Mouse (Mus musculus) liver, embryonic 14.5 days (tissue): Measurements from ENCODE around the gene Dpp6. TPM values are rescaled to one million over a fixed set of nuclear protein-coding genes. Genes with fewer than 3 reads are reported as not detected.

Source experiments
- ATAC-seq: fragments of 200-750 bp; cut with Nextera tagmentation; 2 replicates; pipeline ENCODE4 v1.8.0; 2017; ENCODE audit warnings: moderate number of reproducible peaks, mild to moderate bottlenecking, moderate library complexity; ENCODE audit not compliant: insufficient read depth
- DNase-seq, 3 experiments: peaks; one replicate each; pipeline ENCODE4 v3.0.0-alpha.2; 2012 to 2013; ENCODE audit warnings: low read depth in 3 of 3, low spot score in 3 of 3
- H3K27ac ChIP-seq: fragments of 300-500 bp; sonication (generic); 2 replicates; pipeline ENCODE4 v1.5.1; 2014; ENCODE audit warnings: moderate library complexity, mild to moderate bottlenecking, control low read depth, inconsistent platforms
- H3K27me3 ChIP-seq: fragments of 300-500 bp; sonication (generic); 2 replicates; pipeline ENCODE4 v1.6.1; 2014; ENCODE audit warnings: mild to moderate bottlenecking, low read length, moderate library complexity; ENCODE audit not compliant: control insufficient read depth, insufficient read depth
- H3K36me3 ChIP-seq: fragments of 300-500 bp; sonication (generic); replicated peaks from 2 replicates; pipeline ENCODE4 v1.6.1; 2014; ENCODE audit warnings: low read depth; ENCODE audit not compliant: control insufficient read depth, insufficient read depth
- H3K4me1 ChIP-seq, 2 experiments: fragments of 200-500 bp in 1 of 2; fragments of 300-500 bp in 1 of 2; sonication (generic) in 1 of 2; replicated peaks; 2 replicates each; pipeline ENCODE4 v1.6.1; 2012 to 2014; ENCODE audit warnings: antibody characterized with exemption in 1 of 2, inconsistent platforms in 1 of 2, low read length in 1 of 2; ENCODE audit not compliant: control insufficient read depth in 2 of 2, insufficient read depth in 2 of 2
- H3K4me2 ChIP-seq: fragments of 300-500 bp; sonication (generic); 2 replicates; pipeline ENCODE4 v1.6.1; 2014; ENCODE audit warnings: low read depth, mild to moderate bottlenecking, control low read depth, moderate library complexity
- H3K4me3 ChIP-seq, 2 experiments: fragments of 200-500 bp in 1 of 2; fragments of 300-500 bp in 1 of 2; sonication (generic) in 1 of 2; 2 replicates each; pipeline ENCODE4 v1.5.1; 2012 to 2014; ENCODE audit warnings: low read depth in 2 of 2, low read length in 2 of 2, mild to moderate bottlenecking in 2 of 2, control low read depth in 1 of 2, inconsistent platforms in 1 of 2, moderate library complexity in 1 of 2; ENCODE audit not compliant: insufficient read depth in 1 of 2
- H3K9ac ChIP-seq: fragments of 300-500 bp; sonication (generic); replicated peaks from 2 replicates; pipeline ENCODE4 v1.6.1; 2014; ENCODE audit warnings: mild to moderate bottlenecking, control low read depth, moderate library complexity
- H3K9me3 ChIP-seq: fragments of 300-500 bp; sonication (generic); 2 replicates; pipeline ENCODE4 v1.6.1; 2016; ENCODE audit warnings: low read length, mixed read lengths; ENCODE audit not compliant: control insufficient read depth
- CTCF ChIP-seq: IDR thresholded peaks from 2 replicates; pipeline ENCODE4 v1.5.1; 2016; ENCODE audit warnings: antibody characterized with exemption, low read depth, control low read depth
- EP300 ChIP-seq: IDR thresholded peaks from 2 replicates; pipeline ENCODE4 v1.6.1; 2016; ENCODE audit warnings: antibody characterized with exemption, low read depth
- WGBS: fragments of 180-500 bp; shearing (Covaris S2); extraction: QIAGEN DNeasy Blood & Tissue Kit; methylation state at CpG from one replicate; pipeline ENCODE4 v1.1.7; 2014; ENCODE audit not compliant: insufficient replicate concordance; 5-methylcytosine and 5-hydroxymethylcytosine counted together
- polyA plus RNA-seq, 2 experiments: library from polyadenylated mRNA; depleted of rRNA in 1 of 2; stranded (reverse) in 1 of 2; unstranded in 1 of 2; fragments of >200 nt; fragmentation: Nextera tagmentation in 1 of 2; extraction: Ambion mirVana in 1 of 2; gene quantifications; 2 replicates each; pipeline versions ENCODE4 v1.2.1 to v1.2.3; 2012 to 2014

Gene Dpp6
- polyA plus RNA-seq, 2 experiments: 0.30 to 0.48 TPM

DNA sequence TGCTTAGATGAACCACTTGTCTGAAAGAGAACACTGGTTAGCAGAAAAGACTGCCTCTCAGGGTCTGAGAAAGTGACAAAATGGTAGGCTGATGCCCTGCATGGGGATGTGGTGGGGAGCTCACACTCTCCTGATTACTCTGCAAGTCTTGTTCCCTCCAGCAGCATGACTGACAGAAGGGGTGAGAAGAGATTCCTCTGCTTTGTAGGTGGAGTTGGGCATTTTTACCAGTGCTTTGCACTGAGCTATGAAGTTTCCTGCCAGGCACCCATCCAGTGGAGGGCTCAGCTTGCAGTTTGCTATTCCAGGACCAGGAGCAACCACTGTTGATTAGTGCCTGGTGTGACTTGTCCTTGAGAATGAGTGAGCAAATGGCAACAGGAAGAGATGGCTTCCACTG lies 500.3 kb downstream of the Dpp6 start:
- H3K4me1 ChIP-seq: no peaks in the 10 kb centered on the region
- no peak for ATAC-seq
- TF ChIP-seq CTCF (no peak), EP300 (no peak)
- no peak for DNase-seq
- no peak overlapping the region for H3K4me2 ChIP-seq
- no peaks in the 10 kb centered on the region for H3K27me3 ChIP-seq
- H3K36me3 ChIP-seq: no peaks in the 10 kb centered on the region
- no peak overlapping the region for H3K9ac ChIP-seq
- no peak overlapping the region for H3K27ac ChIP-seq
- H3K4me3 ChIP-seq: no peak overlapping the region
- H3K9me3 ChIP-seq: no peaks in the 10 kb centered on the region

DNA sequence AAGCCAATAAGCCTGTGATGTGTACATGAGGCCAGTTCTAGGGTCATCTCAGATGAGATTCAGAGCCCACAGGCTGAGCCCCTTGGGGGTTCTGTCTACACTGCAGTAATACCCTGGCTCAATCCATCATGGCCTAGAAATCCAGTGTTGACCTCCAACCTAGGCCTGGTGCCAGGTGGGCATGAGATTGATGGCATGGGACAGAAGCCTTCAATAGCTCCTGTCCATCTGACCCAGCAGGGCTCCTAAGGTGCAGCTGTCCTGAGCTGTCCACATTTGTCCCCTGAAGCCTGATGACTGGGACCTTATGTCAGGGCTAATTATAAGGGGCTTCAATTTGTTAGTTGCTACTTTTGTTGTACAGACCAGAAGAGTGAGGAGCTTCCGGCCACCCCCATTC lies 500.8 kb downstream of the Dpp6 start:
- 74% methylated on average over 1 of the region's 1 CpGs for WGBS
- H3K4me2 ChIP-seq: no peak overlapping the region
- H3K9ac ChIP-seq: no peak overlapping the region
- TF ChIP-seq EP300: no peak
- TF ChIP-seq CTCF: no peak
- no peaks in the 10 kb centered on the region for H3K9me3 ChIP-seq
- no peak overlapping the region for H3K27ac ChIP-seq
- no peak for DNase-seq
- ATAC-seq: no peak
- no peaks in the 10 kb centered on the region for H3K27me3 ChIP-seq
- no peaks in the 10 kb centered on the region for H3K36me3 ChIP-seq
- no peaks in the 10 kb centered on the region for H3K4me1 ChIP-seq
- H3K4me3 ChIP-seq: no peak overlapping the region

DNA sequence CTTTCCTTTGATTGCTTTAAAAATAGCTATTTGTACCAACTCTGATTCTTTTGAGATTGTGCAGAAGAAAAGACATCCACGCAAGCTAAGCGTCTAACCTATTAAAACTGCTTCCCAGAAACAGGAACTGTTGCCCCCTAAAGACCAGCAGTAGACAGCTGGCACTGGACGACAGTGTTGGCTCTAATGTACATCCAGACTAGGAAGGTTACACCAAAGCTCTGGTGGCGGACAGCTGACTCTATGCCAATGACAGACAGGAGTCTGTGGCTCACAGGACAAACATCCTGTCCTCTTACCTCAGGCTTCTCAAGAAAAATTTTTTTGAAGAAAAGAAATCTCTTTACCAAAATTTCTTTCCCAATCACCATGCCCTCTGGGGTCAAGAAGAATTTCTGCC lies 502.7 kb downstream of the Dpp6 start:
- Histone ChIP-seq H3K9me3 (no peaks in the 10 kb centered on the region), H3K4me2 (no peak overlapping the region), H3K4me3 (no peak overlapping the region), H3K4me1 (no peaks in the 10 kb centered on the region), H3K27ac (no peak overlapping the region), H3K9ac (no peak overlapping the region), H3K27me3 (no peaks in the 10 kb centered on the region), H3K36me3 (no peaks in the 10 kb centered on the region)
- TF ChIP-seq CTCF (no peak), EP300 (no peak)
- DNase-seq: no peak
- no peak for ATAC-seq
- 51% methylated on average over 4 of the region's 4 CpGs for WGBS

DNA sequence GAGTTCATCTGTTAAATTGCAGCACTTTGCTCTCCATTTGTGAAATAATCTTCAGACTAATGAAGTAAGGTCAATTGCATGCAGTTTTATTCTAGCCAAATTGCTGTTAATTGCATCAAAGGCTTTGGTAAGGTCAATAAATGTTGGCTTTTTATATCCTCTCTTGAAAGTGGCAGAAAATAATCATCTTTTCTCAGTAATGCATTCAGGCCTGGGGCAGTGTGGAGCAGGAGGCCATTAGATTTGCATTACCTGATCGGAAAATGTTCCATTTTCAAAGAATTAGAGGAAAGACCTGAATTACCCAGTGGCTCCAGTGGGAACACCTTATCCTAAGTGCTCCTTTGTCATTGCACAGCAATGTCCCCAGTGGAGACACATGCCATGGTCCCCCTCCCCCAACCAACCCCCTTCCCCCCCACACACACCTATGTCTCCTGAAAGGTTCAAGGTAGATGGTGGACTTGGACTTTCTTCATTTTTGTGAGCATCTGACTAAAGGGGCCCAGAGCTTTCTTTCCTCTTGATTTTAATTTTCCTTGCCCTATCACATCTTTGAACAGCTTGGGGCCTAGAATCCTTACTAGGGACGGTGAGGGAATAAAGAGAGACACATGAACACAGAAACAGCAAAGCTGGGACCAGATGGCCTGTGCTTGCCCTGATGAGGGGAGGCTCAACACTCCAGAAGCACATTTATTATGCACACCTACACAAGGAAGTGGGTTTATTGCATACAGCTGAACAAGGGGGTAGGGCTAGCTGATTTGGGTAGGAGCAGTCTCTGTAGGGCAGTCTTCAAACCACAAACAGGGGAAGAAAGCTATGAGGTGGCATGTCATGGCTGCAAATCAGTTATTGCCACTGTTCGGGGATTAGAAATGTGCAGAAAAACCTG lies 506.1 kb downstream of the Dpp6 start:
- Histone ChIP-seq H3K9ac (no peak overlapping the region), H3K4me2 (no peak overlapping the region), H3K4me1 (no peaks in the 10 kb centered on the region), H3K9me3 (no peaks in the 10 kb centered on the region), H3K27ac (no peak overlapping the region), H3K4me3 (no peak overlapping the region), H3K36me3 (no peaks in the 10 kb centered on the region), H3K27me3 (no peaks in the 10 kb centered on the region)
- no peak for TF ChIP-seq EP300
- TF ChIP-seq CTCF: no peak
- DNase-seq (no peak), ATAC-seq (no peak)
- WGBS: 59% methylated on average over 3 of the region's 3 CpGs

DNA sequence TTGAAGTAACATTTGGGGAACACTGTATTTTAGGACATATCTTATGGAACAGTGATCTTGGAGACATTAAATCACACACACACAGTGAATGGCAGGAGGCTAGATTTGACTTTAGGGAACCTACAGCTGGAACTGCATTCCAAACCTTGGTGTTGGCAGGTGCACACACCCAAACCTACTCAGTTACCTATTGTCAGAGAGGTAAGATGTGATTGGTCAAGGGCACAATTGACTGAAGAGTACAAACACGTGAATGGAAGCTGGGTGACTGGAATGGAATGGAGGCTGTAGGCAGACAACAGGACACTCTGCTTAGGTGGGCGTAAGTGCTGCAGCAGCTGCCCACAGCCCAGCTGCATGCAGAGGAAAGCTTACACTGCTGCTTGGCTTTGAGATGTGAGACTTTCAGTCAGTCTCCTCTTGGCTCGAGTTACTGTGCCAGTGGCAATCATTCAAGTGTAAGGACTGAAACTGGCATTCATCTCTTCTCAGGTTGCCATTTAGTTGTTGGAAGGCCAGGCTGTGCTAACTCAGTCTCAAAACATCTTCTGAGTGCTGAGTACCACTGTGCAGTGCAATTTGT lies 507.4 kb downstream of the Dpp6 start:
- H3K27me3 ChIP-seq: no peaks in the 10 kb centered on the region
- DNase-seq: no peak
- no peaks in the 10 kb centered on the region for H3K4me1 ChIP-seq
- TF ChIP-seq CTCF (no peak), EP300 (no peak)
- no peak for ATAC-seq
- no peak overlapping the region for H3K9ac ChIP-seq
- no peak overlapping the region for H3K27ac ChIP-seq
- no peak overlapping the region for H3K4me2 ChIP-seq
- H3K4me3 ChIP-seq: no peak overlapping the region
- no peaks in the 10 kb centered on the region for H3K9me3 ChIP-seq
- no peaks in the 10 kb centered on the region for H3K36me3 ChIP-seq
- WGBS: 40% methylated on average over 3 of the region's 3 CpGs
